Mouse (Mus musculus): ENCODE data around the gene Mto1. TPM values are rescaled to one million over a fixed set of nuclear protein-coding genes. Genes with fewer than 3 reads are reported as not detected.
"Not testable (repeated sequence)": the region's sequence is repeated elsewhere in the genome, so short reads cannot be mapped to it uniquely, and the experiment has no call there.

Mto1 gene
- total RNA-seq, 1 experiment from 2014 or later, result 28.3 TPM

GRCm38 (mm10) chr9:78503223-78504079 lies 55.4 kb downstream of the Mto1 start:
- no peak for ATAC-seq (replicated peaks; ENCODE audit: low read depth, poor library complexity, severe bottlenecking)

GRCm38 (mm10) chr9:78504133-78504532 lies 56.1 kb downstream of the Mto1 start:
- no peak for ATAC-seq (replicated peaks; ENCODE audit: low read depth, poor library complexity, severe bottlenecking)

GRCm38 (mm10) chr9:78504679-78505078 lies 56.7 kb downstream of the Mto1 start:
- ATAC-seq (replicated peaks; ENCODE audit: low read depth, poor library complexity, severe bottlenecking), result no peak

- no peak for ATAC-seq (replicated peaks; ENCODE audit: low read depth, poor library complexity, severe bottlenecking)
These were observed 57.2 kb downstream of the Mto1 start for GRCm38 (mm10) chr9:78505223-78505622.

GRCm38 (mm10) chr9:78506002-78506721 lies 58.2 kb downstream of the Mto1 start:
- 0 out of 2 replicates have a peak, but pooled peaks have one; percentile 22 for ATAC-seq (replicated peaks; ENCODE audit: low read depth, poor library complexity, severe bottlenecking)

- no peak for ATAC-seq (replicated peaks; ENCODE audit: low read depth, poor library complexity, severe bottlenecking)
These were observed 58.7 kb downstream of the Mto1 start for GRCm38 (mm10) chr9:78506722-78507077.

GRCm38 (mm10) chr9:78508106-78508786 lies 60.2 kb downstream of the Mto1 start:
- no peak for ATAC-seq (replicated peaks; ENCODE audit: low read depth, poor library complexity, severe bottlenecking)

GRCm38 (mm10) chr9:78511705-78512104 lies 63.7 kb downstream of the Mto1 start:
- no peak for ATAC-seq (replicated peaks; ENCODE audit: low read depth, poor library complexity, severe bottlenecking)

GRCm38 (mm10) chr9:78513776-78514500 lies 65.9 kb downstream of the Mto1 start:
- peak; percentile 42; the same call in 1 of the 2 replicates for ATAC-seq (replicated peaks; ENCODE audit: low read depth, poor library complexity, severe bottlenecking)

- ATAC-seq (replicated peaks; ENCODE audit: low read depth, poor library complexity, severe bottlenecking), result no peak
These were observed 66.7 kb downstream of the Mto1 start for GRCm38 (mm10) chr9:78514681-78515080.

- ATAC-seq (replicated peaks; ENCODE audit: low read depth, poor library complexity, severe bottlenecking), result 0 out of 2 replicates have a peak, but pooled peaks have one; percentile 23
These were observed 68.1 kb downstream of the Mto1 start for GRCm38 (mm10) chr9:78516125-78516524.

GRCm38 (mm10) chr9:78517237-78517636 lies 69.2 kb downstream of the Mto1 start:
- not testable (repeated sequence) for ATAC-seq (replicated peaks; ENCODE audit: low read depth, poor library complexity, severe bottlenecking)

- no peak for ATAC-seq (replicated peaks; ENCODE audit: low read depth, poor library complexity, severe bottlenecking)
These were observed 72.2 kb downstream of the Mto1 start for GRCm38 (mm10) chr9:78520127-78520779.

- peak; percentile 60 for ATAC-seq (replicated peaks; ENCODE audit: low read depth, poor library complexity, severe bottlenecking)
These were observed 73.0 kb downstream of the Mto1 start for GRCm38 (mm10) chr9:78520780-78521601.

GRCm38 (mm10) chr9:78521689-78522088 lies 73.7 kb downstream of the Mto1 start:
- peak; percentile 87 for ATAC-seq (replicated peaks; ENCODE audit: low read depth, poor library complexity, severe bottlenecking)
